Mouse (Mus musculus): Measurements from ENCODE around the gene Slc43a3.

GRCm38 (mm10) chr2:84938249-84938946 lies 2.0 kb downstream of the Slc43a3 start:
- TF ChIP-seq CTCF (IDR thresholded peaks at IDR 0.05; ENCODE audit: borderline replicate concordance, extremely low read depth, insufficient read depth, insufficient read length) (no peak), POLR2A (IDR thresholded peaks at IDR 0.05; ENCODE audit: borderline replicate concordance, extremely low read depth, insufficient read depth, insufficient read length, poor library complexity, severe bottlenecking) (no peak)

All from brain, embryonic 14.5 days (tissue).